Mouse (Mus musculus): ENCODE measurements at regions not wholly inside any gene's neighbourhood (a gene's known extent, or its start where the extent isn't known, plus 50 kb on each side); places are given as distances from the start of the nearest gene placed in this dataset.

DNA sequence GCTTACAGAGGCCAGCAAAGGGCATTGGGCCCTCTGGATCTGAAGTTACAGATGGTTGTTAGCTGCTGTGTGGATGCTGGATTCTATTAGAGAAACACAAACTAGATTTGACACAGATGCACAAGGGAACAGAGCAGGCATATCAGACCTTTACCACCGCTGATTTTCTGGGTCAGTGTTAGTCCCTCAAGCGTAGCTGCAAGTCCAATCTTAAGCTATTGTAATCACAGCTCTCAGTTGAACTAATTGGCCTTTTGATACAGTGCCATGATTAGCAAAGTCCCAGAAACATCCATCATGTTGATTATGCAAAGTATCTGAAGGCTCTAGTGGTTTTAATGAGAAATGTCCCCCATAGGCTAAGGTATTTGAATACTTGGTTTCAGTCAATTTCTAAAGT, 54.2 kb upstream of the Plppr5 start:
- intact Hi-C loops (cut with DNase I), result no loop called here
- DNase-seq, result no peak

DNA sequence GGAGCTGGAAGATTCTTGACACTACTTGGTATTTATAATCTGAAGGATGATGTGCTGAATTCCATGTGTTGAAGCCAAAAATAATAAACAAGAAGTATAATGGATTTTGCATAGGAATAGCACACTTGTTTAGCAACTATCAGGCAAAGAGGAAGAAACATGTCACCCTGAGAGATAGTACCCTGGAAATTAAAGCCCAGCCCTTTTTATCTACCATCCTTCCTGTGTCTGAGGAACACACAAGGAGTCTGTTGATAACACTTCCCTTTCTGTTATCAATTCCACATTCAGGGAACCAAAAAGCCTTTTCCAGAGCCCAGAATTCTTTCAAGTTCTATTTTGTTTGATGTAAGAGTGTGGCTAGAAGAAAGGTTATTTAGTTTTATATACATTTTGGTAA, 66.5 kb upstream of the Plppr5 start:
- DNase-seq, result no peak

DNA sequence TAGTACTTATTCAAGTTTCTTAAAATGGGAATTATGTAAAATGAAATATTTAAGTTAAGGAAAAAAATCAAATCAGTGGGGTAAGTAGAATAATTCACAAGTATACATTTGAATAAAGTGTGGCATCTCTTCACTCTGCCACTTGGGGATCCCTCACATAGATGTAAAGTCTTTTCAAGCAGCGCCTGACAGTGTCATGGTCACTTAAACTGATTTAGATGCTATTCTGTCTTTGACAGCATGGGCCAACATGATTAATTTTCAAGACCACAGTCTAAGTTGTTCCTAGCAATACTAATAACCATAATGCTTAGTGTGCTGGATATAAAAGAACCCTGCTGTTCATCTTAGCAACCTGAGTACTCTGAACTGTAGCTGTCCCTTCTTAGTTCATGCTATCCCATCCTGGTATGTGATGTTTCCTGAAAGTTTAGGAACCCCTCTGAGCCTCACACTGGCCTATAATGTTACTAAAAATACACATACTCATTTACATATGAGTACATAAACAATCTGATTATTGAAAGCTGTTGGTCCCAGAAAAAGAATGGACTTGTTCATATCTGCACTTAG, 68.4 kb upstream of the Plppr5 start:
- DNase-seq, result no peak
- intact Hi-C loops (cut with DNase I), result no loop called here

More for the DNA sequence above, 66.5 kb upstream of the Plppr5 start:
- intact Hi-C loops (cut with DNase I), result no loop called here

GRCm38 (mm10) chr3:117501107-117501506, 73.5 kb upstream of the Plppr5 start:
- intact Hi-C loops (cut with DNase I), result no loop called here
- no peak for DNase-seq

- DNase-seq, result no peak
- intact Hi-C loops (cut with DNase I), result no loop called here
Observed at GRCm38 (mm10) chr3:117498138-117498897, 76.3 kb upstream of the Plppr5 start.

GRCm38 (mm10) chr3:117494118-117494517, 80.5 kb upstream of the Plppr5 start:
- intact Hi-C loops (cut with DNase I), result no loop called here

GRCm38 (mm10) chr3:117487281-117488027, 87.2 kb upstream of the Plppr5 start:
- intact Hi-C loops (cut with DNase I), result no loop called here
- no peak for DNase-seq

More at GRCm38 (mm10) chr3:117494118-117494517, 80.5 kb upstream of the Plppr5 start:
- no peak for DNase-seq

GRCm38 (mm10) chr3:117486351-117486750, 88.3 kb upstream of the Plppr5 start:
- DNase-seq, result no peak
- intact Hi-C loops (cut with DNase I), result no loop called here

DNA sequence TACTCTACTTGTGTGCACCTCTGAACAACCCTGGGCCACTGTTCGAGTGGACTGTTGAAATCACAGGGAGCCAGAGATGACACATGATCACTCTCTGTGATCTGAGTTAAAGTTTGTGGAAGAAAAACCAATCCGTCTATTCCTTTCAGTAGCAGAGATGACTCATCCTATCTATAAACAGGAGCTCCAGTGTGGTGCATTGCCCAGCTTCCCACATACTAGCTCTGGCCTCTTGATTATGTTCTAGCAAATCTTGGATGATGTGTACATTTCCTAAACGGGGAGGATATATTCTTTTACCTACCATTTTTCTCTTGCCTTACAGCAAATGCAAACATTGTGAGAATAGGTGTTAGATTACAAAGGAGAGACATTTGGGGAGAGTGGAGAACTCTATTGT, 94.5 kb upstream of the Plppr5 start:
- no peak for DNase-seq
- intact Hi-C loops (cut with DNase I), result no loop called here

- intact Hi-C loops (cut with DNase I), result no loop called here
- DNase-seq, result no peak
Observed at GRCm38 (mm10) chr3:117459507-117459906, 98.8 kb upstream of the Plppr4 start.

DNA sequence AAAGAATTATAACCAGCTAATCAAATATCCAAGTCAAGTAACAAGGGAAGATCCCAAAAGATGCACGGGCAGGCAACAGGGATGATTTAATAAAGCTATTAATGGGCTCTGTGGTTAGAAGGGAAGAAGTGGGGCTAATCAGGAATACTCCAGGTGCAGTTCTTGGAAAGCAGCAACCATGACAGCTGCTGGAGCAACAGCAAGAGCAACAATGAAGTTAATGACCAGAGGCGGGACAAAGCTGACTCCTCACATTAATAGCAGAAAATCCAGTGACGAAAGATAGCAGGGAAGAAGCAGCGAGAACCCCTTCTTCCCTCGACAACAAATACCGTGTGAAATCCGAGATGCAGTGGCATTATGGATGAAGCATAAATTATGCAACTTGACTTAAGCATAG, 89.9 kb upstream of the Plppr4 start:
- DNase-seq, result no peak
- intact Hi-C loops (cut with DNase I), result no loop called here

DNA sequence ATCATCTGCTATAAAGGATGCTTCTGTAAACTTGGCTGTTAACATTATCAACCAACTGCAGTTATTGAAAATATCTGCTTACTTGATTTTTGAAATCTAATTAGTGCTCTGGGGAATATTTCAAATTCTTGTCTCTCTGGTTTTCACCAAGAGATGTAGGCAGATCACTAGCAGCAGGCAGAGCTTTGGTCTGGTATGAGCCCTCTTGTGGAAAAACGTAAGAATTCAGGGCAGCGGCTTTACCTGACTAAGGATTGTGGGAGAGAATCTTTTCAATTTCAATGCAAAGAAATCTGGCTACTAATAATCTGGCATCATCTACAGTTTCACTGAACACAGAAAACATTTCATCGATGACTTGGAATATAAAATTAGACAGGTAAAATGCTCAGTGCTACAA, 81.2 kb upstream of the Plppr4 start:
- no peak for DNase-seq
- intact Hi-C loops (cut with DNase I), result no loop called here

DNA sequence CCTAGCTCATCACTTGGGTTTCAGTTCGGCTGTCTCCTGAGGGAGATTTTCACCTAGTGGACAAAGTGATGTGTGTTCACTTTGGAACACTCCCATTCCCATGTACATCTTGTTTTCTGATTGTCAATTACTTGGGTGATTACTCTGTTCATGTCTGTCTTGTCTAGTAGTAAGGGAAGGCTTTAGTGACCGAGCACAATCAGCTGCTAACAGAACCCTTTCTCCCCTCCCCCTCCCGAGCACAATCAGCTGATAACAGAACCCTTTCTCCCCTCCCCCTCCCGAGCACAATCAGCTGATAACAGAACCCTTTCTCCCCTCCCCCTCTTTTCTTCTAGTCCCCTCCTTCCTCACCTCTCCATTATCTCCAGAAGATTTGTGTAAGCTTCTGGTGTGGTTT, 79.6 kb upstream of the Plppr4 start:
- DNase-seq, result no peak
- intact Hi-C loops (cut with DNase I), result no loop called here

DNA sequence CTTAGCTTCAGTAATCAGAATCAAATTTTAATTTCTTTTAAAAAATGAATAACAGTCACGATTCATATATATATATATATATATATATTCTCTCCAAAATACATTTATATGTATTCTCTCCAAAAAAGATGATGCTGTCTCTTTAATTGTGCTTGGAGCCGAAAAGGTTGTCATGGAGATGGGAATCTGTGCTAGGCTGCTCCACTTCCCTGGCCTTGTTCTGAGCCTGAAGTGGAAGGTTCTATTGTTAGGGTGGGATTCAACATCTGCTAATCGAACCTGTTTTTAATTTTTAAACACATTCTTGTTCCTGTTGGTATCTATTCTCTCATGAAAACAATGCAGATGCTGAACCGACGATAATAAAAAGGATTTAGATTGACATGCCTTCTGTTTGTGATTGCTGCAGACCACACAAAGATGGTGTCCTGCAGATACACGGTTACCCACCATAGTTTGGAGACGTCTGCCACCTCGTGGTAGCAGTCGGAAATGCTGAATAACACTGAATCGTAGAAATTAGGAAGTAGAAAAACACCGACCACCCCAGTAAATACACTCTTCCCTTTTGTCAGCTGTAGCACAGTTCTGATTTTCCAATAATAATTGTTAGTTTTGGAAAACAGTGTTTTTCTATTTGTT, 77.9 kb upstream of the Plppr4 start:
- intact Hi-C loops (cut with DNase I), result loop anchor here (2.0 to 5.0 kb wide), 2 partner anchors 316 to 534 kb away; no protein-coding TSS in a partner anchor
- DNase-seq, result peak; percentile 31 to 32

GRCm38 (mm10) chr3:117424526-117424925, 63.9 kb upstream of the Plppr4 start:
- intact Hi-C loops (cut with DNase I), result no loop called here
- no peak for DNase-seq

- intact Hi-C loops (cut with DNase I), result no loop called here
- no peak for DNase-seq
Observed at GRCm38 (mm10) chr3:117412896-117413747, 52.4 kb upstream of the Plppr4 start.

Data from gastrocnemius, postnatal 36 days (tissue).